Mouse (Mus musculus): ENCODE data around the gene Ralgapb.
"Not testable (repeated sequence)": the region's sequence is repeated elsewhere in the genome, so short reads cannot be mapped to it uniquely, and the experiment has no call there.

The Ralgapb gene

GRCm38 (mm10) chr2:158409595-158410021 lies at the start of gene Ralgapb:
Gene Ralgapb, plus strand, starts transcription at chr2:158409848.
- peak; percentile 98 to 99 for DNase-seq

- DNase-seq = peak; percentile 79 to 83
These were observed 48.6 kb upstream of the Ralgapb start for GRCm38 (mm10) chr2:158360873-158361677.

GRCm38 (mm10) chr2:158361678-158362320 lies 47.8 kb upstream of the Ralgapb start:
- DNase-seq = peak in 1 of 2 experiments; percentile 43

GRCm38 (mm10) chr2:158364175-158364574 lies 45.5 kb upstream of the Ralgapb start:
- DNase-seq = peak in 1 of 2 experiments; percentile 51

GRCm38 (mm10) chr2:158365099-158365850 lies 44.4 kb upstream of the Ralgapb start:
- no peak for DNase-seq

GRCm38 (mm10) chr2:158367654-158368053 lies 42.0 kb upstream of the Ralgapb start:
- DNase-seq = no peak

GRCm38 (mm10) chr2:158368313-158368712 lies 41.3 kb upstream of the Ralgapb start:
- no peak for DNase-seq

- DNase-seq = no peak
These were observed 40.0 kb upstream of the Ralgapb start for GRCm38 (mm10) chr2:158369474-158370172.

GRCm38 (mm10) chr2:158370173-158370550 lies 39.5 kb upstream of the Ralgapb start:
- DNase-seq = peak; percentile 45 to 54

- peak; percentile 49 to 63 for DNase-seq
These were observed 36.6 kb upstream of the Ralgapb start for GRCm38 (mm10) chr2:158373061-158373460.

- no peak for DNase-seq
These were observed 36.1 kb upstream of the Ralgapb start for GRCm38 (mm10) chr2:158373516-158373915.

- DNase-seq = peak in 1 of 2 experiments; percentile 38
These were observed 34.1 kb upstream of the Ralgapb start, which contains the start of gene Snhg11 for GRCm38 (mm10) chr2:158375443-158376122. Gene Snhg11, plus strand, starts transcription at chr2:158375638.

GRCm38 (mm10) chr2:158376123-158376687 lies 33.4 kb upstream of the Ralgapb start:
- no peak for DNase-seq

- DNase-seq = no peak
These were observed 32.9 kb upstream of the Ralgapb start for GRCm38 (mm10) chr2:158376798-158377197.

GRCm38 (mm10) chr2:158377811-158378210 lies 31.8 kb upstream of the Ralgapb start:
- no peak for DNase-seq

- DNase-seq = peak; percentile 76 to 80
These were observed 30.1 kb upstream of the Ralgapb start for GRCm38 (mm10) chr2:158379354-158380078.

GRCm38 (mm10) chr2:158386072-158386471 lies 23.6 kb upstream of the Ralgapb start:
- DNase-seq = no peak

- DNase-seq = no peak
These were observed 20.2 kb upstream of the Ralgapb start for GRCm38 (mm10) chr2:158389421-158389820.

- no peak for DNase-seq
These were observed 13.3 kb upstream of the Ralgapb start for GRCm38 (mm10) chr2:158396369-158396768.

- DNase-seq = not testable (repeated sequence)
These were observed 12.5 kb upstream of the Ralgapb start for GRCm38 (mm10) chr2:158397140-158397539.

GRCm38 (mm10) chr2:158402915-158403314 lies 6.7 kb upstream of the Ralgapb start:
- no peak for DNase-seq
